Mouse (Mus musculus) hindbrain, embryonic 16.5 days (tissue): ENCODE data around the gene Tmc7. TPM values are rescaled to one million over a fixed set of nuclear protein-coding genes. Genes with fewer than 3 reads are reported as not detected.
A peak's percentile ranks its signal among the peaks of the same experiment; 100 is the strongest.

Experiments used
- ATAC-seq: fragments of 200-750 bp; cut with Nextera tagmentation; 2 replicates; pipeline ENCODE4 v1.8.0; 2017; ENCODE audit warnings: moderate TSS enrichment, moderate library complexity
- H3K27ac ChIP-seq: fragments of 300-500 bp; sonication (generic); 2 replicates; pipeline ENCODE4 v1.5.1; 2014; ENCODE audit warnings: low read depth, mild to moderate bottlenecking, control low read depth, low read length, moderate library complexity
- H3K27me3 ChIP-seq: fragments of 300-500 bp; sonication (generic); replicated peaks from 2 replicates; pipeline ENCODE4 v1.6.1; 2014; ENCODE audit warnings: low read length; ENCODE audit not compliant: control insufficient read depth, insufficient read depth
- H3K36me3 ChIP-seq: fragments of 300-500 bp; sonication (generic); 2 replicates; pipeline ENCODE4 v1.6.1; 2014; ENCODE audit warnings: mild to moderate bottlenecking, low read length, moderate library complexity, mixed read lengths; ENCODE audit not compliant: control insufficient read depth, insufficient read depth
- H3K4me1 ChIP-seq: fragments of 300-500 bp; sonication (generic); 2 replicates; pipeline ENCODE4 v1.6.1; 2014; ENCODE audit warnings: low read depth, low read length; ENCODE audit not compliant: control insufficient read depth, insufficient read depth
- H3K4me2 ChIP-seq: fragments of 300-500 bp; sonication (generic); 2 replicates; pipeline ENCODE4 v1.6.1; 2014; ENCODE audit warnings: mild to moderate bottlenecking, low read length, control low read depth, moderate library complexity
- H3K4me3 ChIP-seq: fragments of 300-500 bp; sonication (generic); 2 replicates; pipeline ENCODE4 v1.5.1; 2014; ENCODE audit warnings: mild to moderate bottlenecking, low read length, control low read depth, moderate library complexity
- H3K9ac ChIP-seq: fragments of 300-500 bp; sonication (generic); 2 replicates; pipeline ENCODE4 v1.6.1; 2014; ENCODE audit warnings: low read depth, mild to moderate bottlenecking, control low read depth, low read length, moderate library complexity
- H3K9me3 ChIP-seq: fragments of 300-500 bp; sonication (generic); 2 replicates; pipeline ENCODE4 v1.6.1; 2014; ENCODE audit warnings: mild to moderate bottlenecking, low read length, moderate library complexity; ENCODE audit not compliant: control insufficient read depth
- WGBS: fragments of 180-500 bp; shearing (Covaris S2); extraction: QIAGEN DNeasy Blood & Tissue Kit; methylation state at CpG from one replicate; pipeline ENCODE4 v1.1.7; 2014; 5-methylcytosine and 5-hydroxymethylcytosine counted together
- polyA plus RNA-seq: library from polyadenylated mRNA; unstranded; fragments of >200 nt; fragmentation: Nextera tagmentation; extraction: Ambion mirVana; gene quantifications from 2 replicates; pipeline ENCODE4 v1.2.1, GENCODE M21; 2015

The Tmc7 gene
- polyA plus RNA-seq = 7.9 and 8.0 TPM in 2 replicates

DNA sequence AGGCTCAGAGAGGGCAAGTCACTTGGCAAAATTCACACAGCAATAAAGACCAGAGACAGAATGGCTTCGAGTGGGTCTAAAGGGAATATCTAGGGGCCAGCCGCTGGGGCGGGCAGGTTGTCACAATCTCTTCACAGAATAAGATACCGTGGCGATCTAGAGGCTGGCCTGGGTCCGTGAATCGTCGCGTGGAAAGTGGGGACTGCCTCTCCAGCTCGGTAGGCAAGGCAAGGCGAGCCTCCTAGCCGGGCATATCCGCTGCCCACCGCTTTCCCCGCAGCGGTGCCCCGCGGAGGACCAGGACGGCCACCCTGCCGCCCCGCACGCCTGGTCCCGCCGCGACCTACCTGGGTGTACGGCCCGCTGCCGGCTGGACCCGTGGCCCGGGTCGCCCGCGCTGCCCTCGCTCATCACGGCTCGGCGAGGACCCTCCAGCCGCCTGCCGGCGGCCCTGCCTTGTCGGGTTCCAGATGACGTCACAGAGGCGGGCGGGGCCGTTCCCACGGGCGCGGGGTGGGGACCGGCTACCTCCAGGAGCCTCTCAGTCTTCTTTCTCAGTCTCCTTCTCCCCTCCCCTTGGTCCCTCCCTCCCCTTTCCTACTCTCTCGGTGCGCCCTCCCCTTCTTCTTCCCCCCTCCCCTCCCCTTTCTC, at the start of gene Tmc7:
Tmc7 (minus strand) TSS at position 480 of the 651 bp plus-strand sequence.
- Histone ChIP-seq H3K9ac (peak within 1 kb of the TSS; percentile 87), H3K27me3 (no peaks in the 10 kb centered on the region), H3K4me2 (peak within 1 kb of the TSS; percentile 91), H3K36me3 (no peaks in the 10 kb centered on the region), H3K4me3 (peak within 1 kb of the TSS; percentile 70), H3K9me3 (no peaks in the 10 kb centered on the region; the same call in 1 of the 2 replicates), H3K4me1 (peaks cover 9% of the 10 kb centered on the region; the same call in 1 of the 2 replicates), H3K27ac (peak within 1 kb of the TSS; percentile 42)
- peak; percentile 91 for ATAC-seq
- WGBS = under 1% methylated on average over 43 of the region's 51 CpGs

DNA sequence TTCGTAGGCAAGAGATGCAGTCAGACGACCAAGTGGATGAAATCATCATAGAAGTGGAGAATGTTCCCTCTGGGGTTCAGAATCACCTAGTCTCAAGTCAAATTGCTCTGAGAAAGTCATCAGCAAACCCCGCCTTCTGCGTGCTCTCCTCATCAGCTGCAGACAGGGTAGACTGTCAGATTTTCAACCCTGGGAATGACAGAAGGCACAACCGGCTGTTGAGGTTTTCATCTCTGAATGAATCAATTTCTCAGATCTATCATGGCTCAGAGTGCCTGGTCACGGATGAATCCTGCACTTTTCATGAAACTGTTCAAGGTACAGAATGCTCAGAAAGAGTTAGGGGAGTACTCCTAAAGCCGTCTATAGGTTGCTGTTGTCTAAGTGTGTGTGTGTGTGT, 49.4 kb upstream of the Tmc7 start:
- no peak for ATAC-seq

GRCm38 (mm10) chr7:118633094-118633493, 48.6 kb upstream of the Tmc7 start:
- Histone ChIP-seq H3K9me3 (no peaks in the 10 kb centered on the region), H3K27me3 (no peaks in the 10 kb centered on the region), H3K36me3 (no peaks in the 10 kb centered on the region), H3K4me2 (no peak overlapping the region), H3K9ac (no peak overlapping the region), H3K27ac (no peak overlapping the region), H3K4me1 (no peaks in the 10 kb centered on the region), H3K4me3 (no peak overlapping the region)
- ATAC-seq = no peak
- WGBS = 88% methylated on average over 9 of the region's 9 CpGs

More for the DNA sequence above, 49.4 kb upstream of the Tmc7 start:
- no peak overlapping the region for H3K27ac ChIP-seq
- H3K4me1 ChIP-seq = no peaks in the 10 kb centered on the region
- H3K27me3 ChIP-seq = no peaks in the 10 kb centered on the region
- 88% methylated on average over 7 of the region's 7 CpGs for WGBS
- H3K4me2 ChIP-seq = no peak overlapping the region
- H3K4me3 ChIP-seq = no peak overlapping the region
- no peaks in the 10 kb centered on the region for H3K9me3 ChIP-seq
- H3K36me3 ChIP-seq = no peaks in the 10 kb centered on the region
- H3K9ac ChIP-seq = no peak overlapping the region

GRCm38 (mm10) chr7:118627550-118628298, 43.2 kb upstream of the Tmc7 start:
- Histone ChIP-seq H3K27me3 (no peaks in the 10 kb centered on the region), H3K4me2 (no peak overlapping the region), H3K27ac (no peak overlapping the region), H3K9me3 (no peaks in the 10 kb centered on the region), H3K36me3 (no peaks in the 10 kb centered on the region), H3K9ac (no peak overlapping the region), H3K4me1 (no peaks in the 10 kb centered on the region), H3K4me3 (no peak overlapping the region)
- WGBS = 82% methylated on average over 13 of the region's 13 CpGs
- ATAC-seq = no peak

- H3K36me3 ChIP-seq = no peaks in the 10 kb centered on the region
- ATAC-seq = no peak
- no peaks in the 10 kb centered on the region for H3K9me3 ChIP-seq
- H3K4me2 ChIP-seq = no peak overlapping the region
- 79% methylated on average over 6 of the region's 6 CpGs for WGBS
- H3K27ac ChIP-seq = no peak overlapping the region
- H3K4me1 ChIP-seq = no peaks in the 10 kb centered on the region
- H3K4me3 ChIP-seq = no peak overlapping the region
- H3K27me3 ChIP-seq = no peaks in the 10 kb centered on the region
- no peak overlapping the region for H3K9ac ChIP-seq
Observed at GRCm38 (mm10) chr7:118621094-118621493, 36.6 kb upstream of the Tmc7 start.

DNA sequence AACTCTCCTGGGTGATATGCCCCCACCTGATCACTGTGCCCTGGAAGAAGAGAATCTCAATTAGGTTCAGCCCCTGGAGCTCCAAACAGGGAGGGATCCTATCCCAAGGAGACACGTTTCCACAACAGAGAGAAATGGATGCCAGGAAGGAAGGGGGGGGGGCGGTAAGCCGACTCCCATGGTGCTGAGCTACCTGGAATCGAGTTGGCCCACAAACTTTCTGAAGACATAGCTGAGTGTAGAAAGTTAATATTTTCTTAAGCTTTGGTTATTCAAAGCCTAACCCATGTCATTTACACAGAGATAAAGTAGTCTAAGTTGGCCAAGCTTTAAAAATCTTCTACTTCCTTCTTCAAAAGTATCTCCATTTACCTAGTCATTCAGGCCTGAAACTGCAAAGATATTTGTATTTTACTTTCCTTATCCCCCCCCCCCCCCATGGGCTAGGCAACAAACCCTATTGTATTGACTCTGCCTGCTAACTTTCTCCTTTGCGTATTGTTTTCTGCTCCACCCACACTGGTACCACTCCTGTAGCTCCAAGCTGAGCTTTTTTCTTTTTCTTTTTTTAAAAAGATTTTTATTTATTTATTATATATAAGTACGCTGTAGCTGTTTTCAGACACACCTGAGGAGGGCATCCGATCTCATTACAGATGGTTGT, 35.8 kb upstream of the Tmc7 start:
- Histone ChIP-seq H3K4me3 (no peak overlapping the region), H3K9ac (no peak overlapping the region), H3K27me3 (no peaks in the 10 kb centered on the region), H3K9me3 (no peaks in the 10 kb centered on the region), H3K36me3 (no peaks in the 10 kb centered on the region), H3K27ac (no peak overlapping the region), H3K4me2 (no peak overlapping the region), H3K4me1 (no peaks in the 10 kb centered on the region)
- 92% methylated on average over 7 of the region's 7 CpGs for WGBS
- ATAC-seq = no peak

DNA sequence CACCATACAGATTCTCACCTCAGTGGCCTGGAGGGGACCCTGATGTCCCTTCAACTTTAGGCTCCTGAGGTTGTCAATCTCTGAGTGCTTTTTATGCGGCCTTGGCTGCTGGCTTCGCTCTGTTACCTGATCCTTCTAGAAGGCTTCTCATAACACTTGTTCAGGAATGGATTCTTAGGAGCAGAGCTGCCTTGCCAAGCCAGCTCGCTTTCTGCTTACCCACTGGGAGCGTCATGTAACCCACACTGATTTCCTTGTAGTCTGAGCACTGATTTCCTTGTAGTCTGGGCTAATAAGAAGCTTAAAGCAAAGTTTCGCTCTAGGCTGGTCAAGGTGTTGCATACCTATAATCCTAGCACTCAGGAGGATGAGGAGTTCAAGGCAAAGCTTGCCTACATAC, 33.6 kb upstream of the Tmc7 start:
- Histone ChIP-seq H3K4me2 (no peak overlapping the region), H3K9me3 (no peaks in the 10 kb centered on the region), H3K27me3 (no peaks in the 10 kb centered on the region), H3K4me1 (no peaks in the 10 kb centered on the region; the same call in 1 of the 2 replicates), H3K9ac (no peak overlapping the region), H3K4me3 (no peak overlapping the region), H3K36me3 (no peaks in the 10 kb centered on the region), H3K27ac (no peak overlapping the region)
- 88% methylated on average over 5 of the region's 5 CpGs for WGBS
- no peak for ATAC-seq

DNA sequence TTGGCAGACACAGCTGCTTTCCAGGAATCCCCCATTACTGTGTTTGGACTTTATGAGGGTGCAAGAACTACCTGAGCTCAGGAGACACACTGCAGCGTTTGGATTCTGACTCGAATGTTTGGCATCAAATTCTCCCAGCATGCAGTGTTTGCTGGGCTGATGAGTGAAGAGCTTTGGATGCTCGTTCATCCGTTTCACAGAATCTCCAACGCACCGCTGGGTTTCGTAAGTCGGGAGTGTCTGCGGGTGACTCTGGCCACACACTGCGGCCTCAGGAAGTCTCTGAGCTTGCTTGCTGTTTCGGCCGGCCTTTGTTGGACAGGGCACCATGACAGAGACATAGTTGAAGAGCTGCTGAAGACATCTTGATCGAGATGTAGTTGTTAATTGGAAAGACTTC, 29.5 kb upstream of the Tmc7 start:
- Histone ChIP-seq H3K4me1 (no peaks in the 10 kb centered on the region; the same call in 1 of the 2 replicates), H3K36me3 (no peaks in the 10 kb centered on the region), H3K4me2 (peak overlapping the region; percentile 28; the same call in 1 of the 2 replicates), H3K9ac (no peak overlapping the region), H3K4me3 (no peak overlapping the region), H3K9me3 (no peaks in the 10 kb centered on the region), H3K27me3 (no peaks in the 10 kb centered on the region), H3K27ac (no peak overlapping the region)
- WGBS = 41% methylated on average over 13 of the region's 13 CpGs
- ATAC-seq = no peak

DNA sequence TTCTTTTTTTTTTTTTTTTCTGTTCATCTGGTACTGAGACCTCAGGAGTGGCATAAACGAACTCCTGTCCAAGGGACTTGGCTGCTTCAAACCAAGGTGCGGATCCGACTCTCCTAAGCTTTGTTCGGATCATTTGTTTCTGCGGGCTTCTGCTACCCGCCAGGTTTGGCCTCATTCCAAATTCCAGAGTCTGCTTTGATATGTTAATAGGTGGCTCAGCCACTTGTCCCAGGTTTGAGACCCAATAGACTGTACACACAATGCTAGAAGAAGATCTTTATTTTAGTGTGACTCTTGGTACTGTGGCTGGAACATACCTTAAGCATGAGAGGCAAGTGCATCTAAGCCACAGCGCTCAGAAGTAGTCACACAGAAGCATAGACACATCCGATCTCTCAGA, 27.4 kb upstream of the Tmc7 start:
- ATAC-seq = no peak
- WGBS = 46% methylated on average over 8 of the region's 8 CpGs
- Histone ChIP-seq H3K4me1 (no peaks in the 10 kb centered on the region; the same call in 1 of the 2 replicates), H3K36me3 (no peaks in the 10 kb centered on the region), H3K27me3 (no peaks in the 10 kb centered on the region), H3K9ac (no peak overlapping the region), H3K4me2 (no peak overlapping the region), H3K4me3 (no peak overlapping the region), H3K9me3 (no peaks in the 10 kb centered on the region), H3K27ac (no peak overlapping the region)
